Mouse (Mus musculus) neural tube, embryonic 13.5 days (tissue): ENCODE measurements around the gene Psmb1. TPM values are rescaled to one million over a fixed set of nuclear protein-coding genes. Genes with fewer than 3 reads are reported as not detected.
"Not testable (repeated sequence)": the region's sequence is repeated elsewhere in the genome, so short reads cannot be mapped to it uniquely, and the experiment has no call there.

Experiments
- ATAC-seq: fragments of 200-750 bp; cut with Nextera tagmentation; 2 replicates; pipeline ENCODE4 v1.8.0; 2017; ENCODE audit warnings: low read depth, mild to moderate bottlenecking, moderate TSS enrichment, moderate library complexity
- H3K27ac ChIP-seq: fragments of 300-500 bp; sonication (generic); replicated peaks from 2 replicates; pipeline ENCODE4 v1.5.1; 2015; ENCODE audit warnings: moderate library complexity, mild to moderate bottlenecking, inconsistent platforms
- H3K27me3 ChIP-seq: fragments of 300-500 bp; sonication (generic); 2 replicates; pipeline ENCODE4 v1.6.1; 2015; ENCODE audit warnings: mild to moderate bottlenecking, inconsistent platforms
- H3K36me3 ChIP-seq: fragments of 300-500 bp; sonication (generic); 2 replicates; pipeline ENCODE4 v1.6.1; 2015; ENCODE audit warnings: mild to moderate bottlenecking, inconsistent platforms
- H3K4me1 ChIP-seq: fragments of 300-500 bp; sonication (generic); replicated peaks from 2 replicates; pipeline ENCODE4 v1.6.1; 2015; ENCODE audit warnings: inconsistent platforms
- H3K4me2 ChIP-seq: fragments of 300-500 bp; sonication (generic); 2 replicates; pipeline ENCODE4 v1.6.1; 2015; ENCODE audit warnings: inconsistent platforms, mild to moderate bottlenecking, moderate library complexity
- H3K4me3 ChIP-seq: fragments of 300-500 bp; sonication (generic); 2 replicates; pipeline ENCODE4 v1.5.1; 2015; ENCODE audit warnings: mild to moderate bottlenecking, inconsistent platforms
- H3K9ac ChIP-seq: fragments of 300-500 bp; sonication (generic); 2 replicates; pipeline ENCODE4 v1.6.1; 2015; ENCODE audit warnings: moderate library complexity, mild to moderate bottlenecking, inconsistent platforms
- H3K9me3 ChIP-seq: fragments of 300-500 bp; sonication (generic); 2 replicates; pipeline ENCODE4 v1.6.1; 2016; ENCODE audit warnings: inconsistent platforms
- WGBS: fragments of 180-500 bp; shearing (Covaris S2); methylation state at CpG from one replicate; pipeline ENCODE4 v1.1.7; 2015; 5-methylcytosine and 5-hydroxymethylcytosine counted together
- polyA plus RNA-seq: library from polyadenylated mRNA; unstranded; fragments of >200 nt; fragmentation: Nextera tagmentation; extraction: Ambion mirVana; gene quantifications from 2 replicates; pipeline ENCODE4 v1.2.1, GENCODE M21; 2015

Gene Psmb1
- polyA plus RNA-seq, 1 experiment from 2014 or later, result 289 TPM

DNA sequence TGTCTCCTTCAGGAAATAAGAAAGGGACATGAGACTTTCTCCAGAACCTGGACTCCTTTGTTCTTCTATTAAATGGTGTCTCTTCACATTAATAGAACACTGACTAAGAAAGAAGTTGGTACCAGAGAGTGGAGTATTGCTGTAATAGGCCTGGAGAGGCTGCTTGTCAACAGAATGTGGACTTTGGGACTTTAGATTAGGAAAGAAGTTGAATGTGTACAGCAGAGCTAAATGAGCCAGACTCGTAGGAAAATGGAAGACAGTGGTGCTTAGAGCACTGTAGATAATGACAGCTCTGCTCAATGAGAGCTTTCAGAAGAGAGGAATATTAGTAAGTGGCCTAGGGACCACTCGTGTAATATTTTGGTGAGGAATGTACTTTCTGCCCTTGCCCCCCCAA is 43.0 kb downstream of the Psmb1 start:
- Histone ChIP-seq H3K9ac (no peak overlapping the region), H3K27me3 (no peaks in the 10 kb centered on the region), H3K27ac (no peak overlapping the region), H3K4me1 (no peaks in the 10 kb centered on the region), H3K4me2 (no peak overlapping the region), H3K9me3 (no peaks in the 10 kb centered on the region), H3K36me3 (peaks cover 3% of the 10 kb centered on the region; the same call in 1 of the 2 replicates), H3K4me3 (no peak overlapping the region)
- WGBS, result 92% methylated on average over 2 of the region's 2 CpGs
- ATAC-seq, result no peak

DNA sequence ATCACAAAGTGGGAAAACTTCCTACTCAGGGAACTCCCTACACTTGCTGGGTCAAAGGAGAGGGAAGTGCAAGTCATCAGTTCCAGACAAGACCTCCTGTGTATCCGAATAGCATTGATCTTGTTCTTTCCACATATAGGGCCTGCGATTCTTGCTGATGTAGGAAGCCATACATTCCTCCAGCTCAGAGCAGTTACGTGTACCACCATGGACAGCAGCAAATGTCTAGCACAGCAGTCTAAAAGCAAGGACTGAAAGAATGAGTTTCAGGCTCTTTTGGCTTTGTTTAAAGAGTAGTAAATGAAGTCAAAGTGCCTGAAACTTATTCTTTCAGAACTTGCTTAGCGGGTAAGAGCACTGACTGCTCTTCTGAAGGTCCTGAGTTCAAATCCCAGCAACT is 44.3 kb downstream of the Psmb1 start:
- Histone ChIP-seq H3K36me3 (no peaks in the 10 kb centered on the region), H3K4me1 (no peaks in the 10 kb centered on the region), H3K27me3 (no peaks in the 10 kb centered on the region), H3K9ac (no peak overlapping the region), H3K9me3 (no peaks in the 10 kb centered on the region), H3K4me2 (no peak overlapping the region), H3K27ac (no peak overlapping the region), H3K4me3 (no peak overlapping the region)
- WGBS, result 78% methylated on average over 4 of the region's 4 CpGs
- ATAC-seq, result no peak

DNA sequence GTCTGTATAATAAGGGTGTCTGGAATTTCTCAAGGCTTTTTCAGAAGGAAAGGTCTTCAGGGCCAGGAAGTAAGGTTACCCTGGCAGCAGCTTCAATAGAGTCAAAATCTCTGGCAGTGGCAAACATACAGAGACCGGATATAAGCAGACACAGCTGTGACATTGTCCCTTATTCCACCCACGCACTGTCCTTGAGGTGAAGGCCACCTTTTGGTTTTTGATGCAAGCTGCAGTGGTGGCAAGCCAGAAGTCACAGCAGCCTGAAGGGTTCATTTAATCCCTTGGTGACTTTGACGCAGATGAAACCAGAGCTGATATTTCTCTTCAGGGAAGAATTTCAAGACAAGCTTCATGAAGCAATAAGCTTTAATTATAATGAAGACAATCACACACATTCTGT is 49.9 kb downstream of the Psmb1 start:
- no peaks in the 10 kb centered on the region for H3K9me3 ChIP-seq
- no peaks in the 10 kb centered on the region for H3K4me1 ChIP-seq
- no peak overlapping the region for H3K9ac ChIP-seq
- no peak overlapping the region for H3K4me3 ChIP-seq
- ATAC-seq, result no peak
- no peaks in the 10 kb centered on the region for H3K36me3 ChIP-seq
- H3K27ac ChIP-seq, result no peak overlapping the region
- no peaks in the 10 kb centered on the region for H3K27me3 ChIP-seq
- 80% methylated on average over 3 of the region's 3 CpGs for WGBS
- H3K4me2 ChIP-seq, result no peak overlapping the region

GRCm38 (mm10) chr17:15449144-15449543 is 50.4 kb downstream of the Psmb1 start:
- ATAC-seq, H3K4me1 ChIP-seq, H3K4me2 ChIP-seq, H3K36me3 ChIP-seq, H3K27me3 ChIP-seq, H3K9me3 ChIP-seq, H3K9ac ChIP-seq, H3K27ac ChIP-seq, H3K4me3 ChIP-seq: not testable (repeated sequence)
- WGBS, result 76% methylated on average over 5 of the region's 6 CpGs

- H3K27me3 ChIP-seq, result no peaks in the 10 kb centered on the region
- no peak overlapping the region for H3K4me3 ChIP-seq
- WGBS, result 67% methylated on average over 5 of the region's 5 CpGs
- H3K4me2 ChIP-seq, result no peak overlapping the region
- H3K36me3 ChIP-seq, result no peaks in the 10 kb centered on the region
- no peaks in the 10 kb centered on the region for H3K4me1 ChIP-seq
- ATAC-seq, result no peak
- H3K27ac ChIP-seq, result no peak overlapping the region
- H3K9ac ChIP-seq, result no peak overlapping the region
- H3K9me3 ChIP-seq, result no peaks in the 10 kb centered on the region
These were observed 51.7 kb downstream of the Psmb1 start for GRCm38 (mm10) chr17:15447831-15448230.

GRCm38 (mm10) chr17:15445421-15445820 is 54.1 kb downstream of the Psmb1 start:
- Histone ChIP-seq H3K27me3 (no peaks in the 10 kb centered on the region), H3K9ac (no peak overlapping the region), H3K9me3 (no peaks in the 10 kb centered on the region), H3K36me3 (no peaks in the 10 kb centered on the region), H3K4me3 (no peak overlapping the region), H3K4me1 (peaks cover 12% of the 10 kb centered on the region), H3K27ac (no peak overlapping the region), H3K4me2 (no peak overlapping the region)
- ATAC-seq, result no peak
- 84% methylated on average over 3 of the region's 3 CpGs for WGBS

- ATAC-seq, result peak; percentile 86
- H3K27me3 ChIP-seq, result no peaks in the 10 kb centered on the region
- H3K4me3 ChIP-seq, result no peak overlapping the region
- H3K4me1 ChIP-seq, result peaks cover 20% of the 10 kb centered on the region
- no peaks in the 10 kb centered on the region for H3K36me3 ChIP-seq
- H3K27ac ChIP-seq, result peak overlapping the region; percentile 33
- H3K9ac ChIP-seq, result 0 out of 2 replicates have a peak overlapping the region, but pooled peaks have one; percentile 31
- H3K4me2 ChIP-seq, result peak overlapping the region; percentile 35
- no peaks in the 10 kb centered on the region for H3K9me3 ChIP-seq
- WGBS, result 4% methylated on average over 10 of the region's 11 CpGs
These were observed 59.0 kb downstream of the Psmb1 start for GRCm38 (mm10) chr17:15440463-15441121.

DNA sequence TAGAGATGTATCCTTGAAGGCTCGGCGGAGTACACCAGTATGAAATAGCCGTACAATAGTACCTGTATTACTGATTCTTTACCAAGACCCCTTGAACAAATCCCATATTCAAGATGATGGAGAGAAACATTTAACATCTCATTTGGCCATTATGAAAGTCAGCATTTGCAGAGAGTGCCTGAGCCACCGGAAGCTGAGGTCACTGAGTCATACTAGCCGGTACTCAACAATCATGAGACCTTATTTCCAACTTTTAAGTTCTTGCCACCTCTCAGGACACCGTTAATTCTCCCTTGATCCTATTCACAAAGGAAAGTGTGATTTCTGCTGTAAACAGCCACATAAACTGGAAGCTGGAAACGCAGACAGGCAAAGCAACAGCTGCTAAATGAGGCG is 59.5 kb downstream of the Psmb1 start:
- no peak overlapping the region for H3K9ac ChIP-seq
- ATAC-seq, result 0 out of 2 replicates have a peak, but pooled peaks have one; percentile 5
- H3K36me3 ChIP-seq, result 0 out of 2 replicates have a peak, but pooled peaks cover 1% of the 10 kb centered on the region
- H3K9me3 ChIP-seq, result no peaks in the 10 kb centered on the region
- WGBS, result 58% methylated on average over 8 of the region's 8 CpGs
- H3K4me1 ChIP-seq, result peaks cover 20% of the 10 kb centered on the region
- no peak overlapping the region for H3K4me3 ChIP-seq
- H3K4me2 ChIP-seq, result peak overlapping the region; percentile 35; the same call in 1 of the 2 replicates
- peak overlapping the region; percentile 33 for H3K27ac ChIP-seq
- H3K27me3 ChIP-seq, result no peaks in the 10 kb centered on the region

- no peak overlapping the region for H3K4me3 ChIP-seq
- H3K27me3 ChIP-seq, result no peaks in the 10 kb centered on the region
- WGBS, result 84% methylated on average over 3 of the region's 3 CpGs
- no peak overlapping the region for H3K4me2 ChIP-seq
- no peak for ATAC-seq
- no peaks in the 10 kb centered on the region for H3K9me3 ChIP-seq
- 0 out of 2 replicates have a peak, but pooled peaks cover 9% of the 10 kb centered on the region for H3K4me1 ChIP-seq
- no peak overlapping the region for H3K9ac ChIP-seq
- H3K27ac ChIP-seq, result no peak overlapping the region
- peaks cover 44% of the 10 kb centered on the region for H3K36me3 ChIP-seq
These were observed 64.8 kb downstream of the Psmb1 start for GRCm38 (mm10) chr17:15434748-15435147.

- WGBS, result 86% methylated on average over 3 of the region's 3 CpGs
- H3K9ac ChIP-seq, result no peak overlapping the region
- peaks cover 71% of the 10 kb centered on the region for H3K36me3 ChIP-seq
- 0 out of 2 replicates have a peak, but pooled peaks cover 8% of the 10 kb centered on the region for H3K4me1 ChIP-seq
- H3K9me3 ChIP-seq, result no peaks in the 10 kb centered on the region
- ATAC-seq, result no peak
- no peak overlapping the region for H3K4me2 ChIP-seq
- H3K27ac ChIP-seq, result no peak overlapping the region
- no peak overlapping the region for H3K4me3 ChIP-seq
- no peaks in the 10 kb centered on the region for H3K27me3 ChIP-seq
These were observed 67.5 kb downstream of the Psmb1 start for GRCm38 (mm10) chr17:15432036-15432435.

DNA sequence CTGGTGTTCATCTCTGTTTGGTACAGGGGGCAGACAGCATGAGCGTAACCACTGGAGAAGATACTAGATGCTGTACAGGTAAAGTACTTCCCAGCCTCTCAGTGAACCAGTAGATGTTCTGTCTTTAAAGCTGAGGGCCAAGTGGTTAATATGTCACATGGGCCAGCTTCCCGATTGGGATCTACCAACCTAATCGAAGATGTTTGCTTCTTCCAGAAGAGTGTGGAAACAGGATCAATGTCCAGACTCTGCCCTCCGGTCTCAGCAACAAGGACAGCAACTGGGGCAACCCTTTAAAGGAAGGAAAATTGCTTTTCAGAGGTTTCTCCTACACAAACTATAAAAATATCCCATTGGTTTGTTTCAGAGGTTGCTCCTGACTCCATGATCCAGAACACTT is 68.0 kb downstream of the Psmb1 start:
- ATAC-seq, result no peak
- Histone ChIP-seq H3K9ac (no peak overlapping the region), H3K4me2 (no peak overlapping the region), H3K27ac (no peak overlapping the region), H3K36me3 (peaks cover 75% of the 10 kb centered on the region), H3K4me3 (no peak overlapping the region), H3K27me3 (no peaks in the 10 kb centered on the region), H3K9me3 (no peaks in the 10 kb centered on the region), H3K4me1 (0 out of 2 replicates have a peak, but pooled peaks cover 8% of the 10 kb centered on the region)
- 93% methylated on average over 4 of the region's 4 CpGs for WGBS

- peaks cover 78% of the 10 kb centered on the region for H3K36me3 ChIP-seq
- H3K4me2 ChIP-seq, result no peak overlapping the region
- no peak overlapping the region for H3K4me3 ChIP-seq
- H3K9ac ChIP-seq, result no peak overlapping the region
- ATAC-seq, result no peak
- no peaks in the 10 kb centered on the region for H3K9me3 ChIP-seq
- H3K4me1 ChIP-seq, result 0 out of 2 replicates have a peak, but pooled peaks cover 8% of the 10 kb centered on the region
- H3K27me3 ChIP-seq, result no peaks in the 10 kb centered on the region
- no peak overlapping the region for H3K27ac ChIP-seq
- WGBS, result 63% methylated on average over 5 of the region's 5 CpGs
These were observed 68.5 kb downstream of the Psmb1 start for GRCm38 (mm10) chr17:15431021-15431514.

GRCm38 (mm10) chr17:15429937-15430336 is 69.6 kb downstream of the Psmb1 start:
- Histone ChIP-seq H3K36me3 (peaks cover 87% of the 10 kb centered on the region), H3K27ac (no peak overlapping the region), H3K27me3 (no peaks in the 10 kb centered on the region), H3K4me1 (0 out of 2 replicates have a peak, but pooled peaks cover 8% of the 10 kb centered on the region), H3K4me2 (no peak overlapping the region), H3K9me3 (no peaks in the 10 kb centered on the region), H3K4me3 (no peak overlapping the region), H3K9ac (no peak overlapping the region)
- 61% methylated on average over 1 of the region's 1 CpGs for WGBS
- ATAC-seq, result no peak
